Mouse (Mus musculus) inflammation-experienced regulatory T-cells, adult 6 months (primary cell): ENCODE results near the gene Apol7b. TPM values are rescaled to one million over a fixed set of nuclear protein-coding genes. Genes with fewer than 3 reads are reported as not detected.
"Not testable (repeated sequence)": the region's sequence is repeated elsewhere in the genome, so short reads cannot be mapped to it uniquely, and the experiment has no call there.

Source experiments
- ATAC-seq: one replicate; pipeline ENCODE4 v1.8.0; 2017
- polyA plus RNA-seq, 3 experiments: library from polyadenylated mRNA; unstranded; fragments of 100-300 nt; shearing (Covaris generic); gene quantifications; one replicate each; pipeline ENCODE4 v1.2.1; 2017

Apol7b gene
- 1 to 10 TPM in 1 of 3 experiments, under 1 TPM in 1, not detected in 1; 0.60 to 1.2 TPM for polyA plus RNA-seq

- ATAC-seq, result not testable (repeated sequence)
These were observed at the start of gene Apol7b for GRCm38 (mm10) chr15:77447392-77447791. Apol7b (minus strand) TSS chr15:77447492.

GRCm38 (mm10) chr15:77494694-77495093 is 47.4 kb upstream of the Apol7b start:
- not testable (repeated sequence) for ATAC-seq

GRCm38 (mm10) chr15:77493181-77493580 is 45.9 kb upstream of the Apol7b start:
- ATAC-seq, result not testable (repeated sequence)

GRCm38 (mm10) chr15:77482140-77482794 is 35.0 kb upstream of the Apol7b start:
- no peak for ATAC-seq

GRCm38 (mm10) chr15:77476693-77477092 is 29.4 kb upstream of the Apol7b start, which contains the start of gene Apol10a:
Apol10a (plus strand) TSS chr15:77477047.
- not testable (repeated sequence) for ATAC-seq

- not testable (repeated sequence) for ATAC-seq
These were observed 27.6 kb upstream of the Apol7b start for GRCm38 (mm10) chr15:77474699-77475390.

- not testable (repeated sequence) for ATAC-seq
These were observed 2.6 kb upstream of the Apol7b start for GRCm38 (mm10) chr15:77449927-77450326.

- not testable (repeated sequence) for ATAC-seq
These were observed 1.6 kb downstream of the Apol7b start for GRCm38 (mm10) chr15:77445668-77446067.

GRCm38 (mm10) chr15:77444746-77445145 is 2.5 kb downstream of the Apol7b start:
- ATAC-seq, result not testable (repeated sequence)

GRCm38 (mm10) chr15:77428690-77429448 is 18.4 kb downstream of the Apol7b start:
- not testable (repeated sequence) for ATAC-seq

GRCm38 (mm10) chr15:77422925-77423324 is 24.4 kb downstream of the Apol7b start:
- not testable (repeated sequence) for ATAC-seq

GRCm38 (mm10) chr15:77419657-77420056 is 27.6 kb downstream of the Apol7b start:
- peak; percentile 67 for ATAC-seq

GRCm38 (mm10) chr15:77416655-77417333 is 30.5 kb downstream of the Apol7b start:
- peak; percentile 41 for ATAC-seq

- ATAC-seq, result not testable (repeated sequence)
These were observed 31.6 kb downstream of the Apol7b start for GRCm38 (mm10) chr15:77415653-77416052.

- peak; percentile 48 for ATAC-seq
These were observed 34.6 kb downstream of the Apol7b start for GRCm38 (mm10) chr15:77412695-77413094.

- ATAC-seq, result not testable (repeated sequence)
These were observed 36.3 kb downstream of the Apol7b start, which contains the start of gene Apol9a for GRCm38 (mm10) chr15:77411035-77411434. Apol9a (minus strand) TSS chr15:77411135.

- peak; percentile 98 for ATAC-seq
These were observed 40.9 kb downstream of the Apol7b start for GRCm38 (mm10) chr15:77406370-77406769.

- not testable (repeated sequence) for ATAC-seq
These were observed 48.3 kb downstream of the Apol7b start, which contains the start of gene Apol7a for GRCm38 (mm10) chr15:77399027-77399426. Apol7a (minus strand) TSS chr15:77399110.

GRCm38 (mm10) chr15:77397450-77398132 is 49.7 kb downstream of the Apol7b start:
- not testable (repeated sequence) for ATAC-seq

GRCm38 (mm10) chr15:77393832-77394231 is 53.5 kb downstream of the Apol7b start:
- ATAC-seq, result not testable (repeated sequence)

- ATAC-seq, result no peak
These were observed 59.8 kb downstream of the Apol7b start for GRCm38 (mm10) chr15:77387462-77387861.
